Mouse (Mus musculus): ENCODE results near the gene Gm4175. TPM values are rescaled to one million over a fixed set of nuclear protein-coding genes. Genes with fewer than 3 reads are reported as not detected.
"Not testable (repeated sequence)": the region's sequence is repeated elsewhere in the genome, so short reads cannot be mapped to it uniquely, and the experiment has no call there.

The Gm4175 gene
- polyA plus RNA-seq (2015; fragmentation: Nextera tagmentation; extraction: Ambion mirVana), result not detected in 2 replicates

GRCm38 (mm10) chr7:21761375-21761774 lies at the start of gene Gm4175:
Gene Gm4175, minus strand, starts transcription at chr7:21761475.
- not testable (repeated sequence) for ATAC-seq (replicated peaks); H3K36me3 ChIP-seq (replicated peaks)
- no CpG with 5 or more reads among the region's 5 CpGs for WGBS

GRCm38 (mm10) chr7:21796628-21797027 lies 35.4 kb upstream of the Gm4175 start, which contains the start of gene Gm4177:
Gene Gm4177, minus strand, starts transcription at chr7:21796728.
- not testable (repeated sequence) for H3K4me1 ChIP-seq; H3K4me2 ChIP-seq; ATAC-seq (replicated peaks); H3K9ac ChIP-seq; H3K27me3 ChIP-seq (replicated peaks); H3K36me3 ChIP-seq (replicated peaks); H3K4me3 ChIP-seq; H3K27ac ChIP-seq; H3K9me3 ChIP-seq
- no CpG with 5 or more reads among the region's 3 CpGs for WGBS

More at GRCm38 (mm10) chr7:21761375-21761774, at the start of gene Gm4175:
- not testable (repeated sequence) for H3K27ac ChIP-seq; H3K4me2 ChIP-seq; H3K4me1 ChIP-seq; H3K27me3 ChIP-seq (replicated peaks); H3K9me3 ChIP-seq; H3K9ac ChIP-seq; H3K4me3 ChIP-seq

Other genes with a start within 250 kb of the Gm4175 start
- not detected in 2 replicates for gene Vmn1r130, start 249.7 kb downstream of the Gm4175 start, polyA plus RNA-seq (2015; fragmentation: Nextera tagmentation; extraction: Ambion mirVana)
- not detected in 2 replicates for gene Vmn1r131, start 215.4 kb downstream of the Gm4175 start, polyA plus RNA-seq (2015; fragmentation: Nextera tagmentation; extraction: Ambion mirVana)
- not detected in 2 replicates for gene Vmn1r132, start 147.4 kb downstream of the Gm4175 start, polyA plus RNA-seq (2015; fragmentation: Nextera tagmentation; extraction: Ambion mirVana)
- gene Gm4177, start 35.3 kb upstream of the Gm4175 start, polyA plus RNA-seq (2015; fragmentation: Nextera tagmentation; extraction: Ambion mirVana), result not detected in 2 replicates
- gene Vmn1r135, start 70.9 kb upstream of the Gm4175 start, polyA plus RNA-seq (2015; fragmentation: Nextera tagmentation; extraction: Ambion mirVana), result not detected in 2 replicates
- gene Gm5725, start 82.8 kb upstream of the Gm4175 start, polyA plus RNA-seq (2015; fragmentation: Nextera tagmentation; extraction: Ambion mirVana), result not detected in 2 replicates
- not detected in 2 replicates for gene Gm5891, start 159.8 kb upstream of the Gm4175 start, polyA plus RNA-seq (2015; fragmentation: Nextera tagmentation; extraction: Ambion mirVana)
- not detected in 2 replicates for gene Vmn1r137, start 233.1 kb upstream of the Gm4175 start, polyA plus RNA-seq (2015; fragmentation: Nextera tagmentation; extraction: Ambion mirVana)

All from midbrain, embryonic 15.5 days (tissue).